In the genomic region with DNA sequence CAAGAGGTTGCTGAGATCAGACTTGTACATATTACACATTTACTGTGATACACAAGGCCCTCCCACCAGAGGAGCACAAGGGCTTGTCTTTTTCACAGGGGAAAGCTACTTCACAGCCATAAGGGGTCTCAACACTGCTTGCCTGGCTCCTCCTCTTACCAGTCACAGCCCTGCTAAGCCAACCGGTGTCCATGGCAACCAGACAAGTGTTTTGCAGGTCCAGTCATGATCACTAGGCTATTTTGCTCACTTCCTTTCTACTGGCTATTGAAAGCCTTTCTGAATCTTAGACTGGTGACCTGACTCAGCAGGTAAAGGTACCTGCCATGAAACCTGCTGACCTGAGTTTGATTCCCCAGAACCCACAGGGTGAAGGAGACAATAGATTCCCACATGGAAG, we compare ENCODE assay signal across 11 mouse cellular contexts.
DNase-seq lines count a peak whose midpoint lies in the region; ATAC-seq and TF ChIP-seq lines count a peak whose summit lies in the region.
"Had no signal": no experiment of that assay in that cellular context is flagged by ENCODE, and none has a peak within 500 bp of the region (broad histone marks: within the 10 kb centered on the region; RNA-seq: fewer than 3 reads in every experiment).

No protein-coding gene starts in this region.

- no peaks in the 10 kb centered on the region for H3K27me3 ChIP-seq in lung, postnatal 0 days (replicated peaks; ENCODE audit: insufficient read depth, low read length)
- no peaks in the 10 kb centered on the region for H3K27me3 ChIP-seq in forebrain, embryonic 13.5 days
- H3K27me3 ChIP-seq in limb, embryonic 11.5 days (ENCODE audit: control insufficient read depth, insufficient read depth, low read length) = no peaks in the 10 kb centered on the region
- H3K27me3 ChIP-seq in small intestine, adult 2 months (ENCODE audit: control insufficient read depth, insufficient read depth, low read length) = no peaks in the 10 kb centered on the region
- H3K27me3 ChIP-seq in kidney, embryonic 16.5 days (ENCODE audit: insufficient read depth, low read length) = no peaks in the 10 kb centered on the region

- H3K4me1 ChIP-seq in lung, postnatal 0 days (ENCODE audit: insufficient read depth, low read depth, low read length) = peaks cover 18% of the 10 kb centered on the region; the same call in 1 of the 2 replicates
- peaks cover 62% of the 10 kb centered on the region for H3K4me1 ChIP-seq in forebrain, embryonic 13.5 days
- H3K4me1 ChIP-seq in limb, embryonic 11.5 days (ENCODE audit: control insufficient read depth, insufficient read depth, low read length) = peaks cover 27% of the 10 kb centered on the region
- peaks cover 45% of the 10 kb centered on the region for H3K4me1 ChIP-seq in small intestine, adult 2 months (ENCODE audit: control insufficient read depth, insufficient read depth, insufficient read length, low read length)
- H3K4me1 ChIP-seq in kidney, embryonic 16.5 days (ENCODE audit: insufficient read depth, low read length) = peaks cover 33% of the 10 kb centered on the region

- ATAC-seq in lung, postnatal 0 days = no peak
- ATAC-seq in forebrain, embryonic 13.5 days = peak; percentile 71
- ATAC-seq in limb, embryonic 11.5 days (ENCODE audit: insufficient number of reproducible peaks, low FRiP score, low TSS enrichment, low read depth) = peak; percentile 57; the same call in 1 of the 2 replicates
- ATAC-seq in erythroid progenitor cell, adult 5-6 weeks (replicated peaks; ENCODE audit: low FRiP score, poor library complexity, severe bottlenecking) = no peak
- no peak; the same call in 1 of the 2 replicates for ATAC-seq in kidney, embryonic 16.5 days (ENCODE audit: low FRiP score, low TSS enrichment)

- H3K27ac ChIP-seq in lung, postnatal 0 days (ENCODE audit: low read length) = no peak overlapping the region
- peak overlapping the region; percentile 63 for H3K27ac ChIP-seq in forebrain, embryonic 13.5 days
- no peak overlapping the region for H3K27ac ChIP-seq in limb, embryonic 11.5 days (replicated peaks; ENCODE audit: low read depth, low read length)
- peak overlapping the region; percentile 99 for H3K27ac ChIP-seq in small intestine, adult 2 months (ENCODE audit: insufficient read depth, low read depth, low read length)
- no peak overlapping the region for H3K27ac ChIP-seq in kidney, embryonic 16.5 days (ENCODE audit: low read length)
- H3K27ac ChIP-seq: heart, adult 2 months had no signal

- no peak for TF ChIP-seq POLR2A in small intestine, adult 2 months (IDR thresholded peaks at IDR 0.05; ENCODE audit: low read depth, low read length)

- TF ChIP-seq CTCF in lung, postnatal 0 days (IDR thresholded peaks at IDR 0.05) = no peak
- TF ChIP-seq CTCF in small intestine, adult 2 months (IDR thresholded peaks at IDR 0.05; ENCODE audit: extremely low read depth, insufficient read length, insufficient replicate concordance, low read depth, low read length) = no peak

- no peak overlapping the region for H3K9ac ChIP-seq in lung, postnatal 0 days (replicated peaks; ENCODE audit: low read depth)
- no peak overlapping the region for H3K9ac ChIP-seq in forebrain, embryonic 13.5 days
- no peak overlapping the region for H3K9ac ChIP-seq in limb, embryonic 11.5 days (ENCODE audit: low read length)
- no peak overlapping the region for H3K9ac ChIP-seq in kidney, embryonic 16.5 days (replicated peaks; ENCODE audit: low read length)

- H3K4me2 ChIP-seq in lung, postnatal 0 days (replicated peaks; ENCODE audit: low read depth, low read length) = no peak overlapping the region
- H3K4me2 ChIP-seq in forebrain, embryonic 13.5 days = peak overlapping the region; percentile 10; the same call in 1 of the 2 replicates
- H3K4me2 ChIP-seq in limb, embryonic 11.5 days (ENCODE audit: low read depth, severe bottlenecking) = no peak overlapping the region
- H3K4me2 ChIP-seq in kidney, embryonic 16.5 days (replicated peaks; ENCODE audit: low read depth, low read length) = no peak overlapping the region

- no peaks in the 10 kb centered on the region for H3K36me3 ChIP-seq in lung, postnatal 0 days (ENCODE audit: insufficient read depth, low read length)
- no peaks in the 10 kb centered on the region for H3K36me3 ChIP-seq in forebrain, embryonic 13.5 days (ENCODE audit: poor library complexity, severe bottlenecking)
- no peaks in the 10 kb centered on the region for H3K36me3 ChIP-seq in limb, embryonic 11.5 days (ENCODE audit: control insufficient read depth, insufficient read depth, low read length)
- H3K36me3 ChIP-seq in small intestine, adult 2 months (ENCODE audit: control insufficient read depth, insufficient read depth, low read length) = peaks cover 6% of the 10 kb centered on the region
- no peaks in the 10 kb centered on the region for H3K36me3 ChIP-seq in kidney, embryonic 16.5 days (ENCODE audit: insufficient read depth, low read length)

- H3K4me3 ChIP-seq in lung, postnatal 0 days (ENCODE audit: low read depth, low read length) = no peak overlapping the region
- H3K4me3 ChIP-seq in forebrain, embryonic 13.5 days = no peak overlapping the region
- no peak overlapping the region for H3K4me3 ChIP-seq in limb, embryonic 11.5 days (ENCODE audit: low read depth, low read length)
- H3K4me3 ChIP-seq in small intestine, adult 2 months (ENCODE audit: low read depth, low read length) = no peak overlapping the region
- H3K4me3 ChIP-seq in kidney, embryonic 16.5 days (ENCODE audit: low read length) = no peak overlapping the region
- H3K4me3 ChIP-seq: heart, adult 2 months had no signal

- H3K9me3 ChIP-seq in lung, postnatal 0 days (ENCODE audit: low read length) = no peaks in the 10 kb centered on the region
- no peaks in the 10 kb centered on the region for H3K9me3 ChIP-seq in forebrain, embryonic 13.5 days (replicated peaks)
- H3K9me3 ChIP-seq in limb, embryonic 11.5 days (ENCODE audit: control insufficient read depth, low read length) = no peaks in the 10 kb centered on the region
- H3K9me3 ChIP-seq in kidney, embryonic 16.5 days (ENCODE audit: low read length) = no peaks in the 10 kb centered on the region

- 39% methylated on average over 1 of the region's 1 CpGs for WGBS in lung, postnatal 0 days
- 4% methylated on average over 1 of the region's 1 CpGs for WGBS in forebrain, embryonic 13.5 days
- 58% methylated on average over 1 of the region's 1 CpGs for WGBS in limb, embryonic 11.5 days
- WGBS in small intestine, adult 2 months = 77% methylated on average over 1 of the region's 1 CpGs
- WGBS in kidney, embryonic 16.5 days = 65% methylated on average over 1 of the region's 1 CpGs

- no peak for TF ChIP-seq EP300 in lung, postnatal 0 days (IDR thresholded peaks at IDR 0.05)

- peak; percentile 49 for DNase-seq in lung, postnatal 0 days (ENCODE audit: low spot score)
- no peak for DNase-seq in lung, postnatal 25 days (ENCODE audit: low spot score)
- DNase-seq in limb, embryonic 11.5 days (ENCODE audit: low spot score) = peak; percentile 76
- DNase-seq in thymus, postnatal 14 days = no peak
- DNase-seq: cerebellum, postnatal 36 days; heart, adult 2 months; kidney, postnatal 25 days had no signal

Comparison
In these comparisons a context has a peak if more than half of its experiments do, and no peak if none do; other contexts are left out.
1. DNase-seq: peak in lung, postnatal 0 days (single experiment) and limb, embryonic 11.5 days (single experiment); none in lung, postnatal 25 days (single experiment) and thymus, postnatal 14 days (single experiment).
2. ATAC-seq: peak in forebrain, embryonic 13.5 days (single experiment) and limb, embryonic 11.5 days (single experiment); none in lung, postnatal 0 days (single experiment), erythroid progenitor cell, adult 5-6 weeks (single experiment) and kidney, embryonic 16.5 days (single experiment).
3. H3K27ac ChIP-seq: peak in forebrain, embryonic 13.5 days (single experiment) and small intestine, adult 2 months (single experiment); none in lung, postnatal 0 days (single experiment), limb, embryonic 11.5 days (single experiment) and kidney, embryonic 16.5 days (single experiment).